Mouse (Mus musculus) neutrophil, adult 5-6 weeks (primary cell): Measurements from ENCODE around the gene Mcts1. TPM values are rescaled to one million over a fixed set of nuclear protein-coding genes. Genes with fewer than 3 reads are reported as not detected.

Experiments used
- ATAC-seq: fragments of 151-379, 151-347 bp; 2 replicates; pipeline ENCODE4 v1.8.0; 2017; ENCODE audit warnings: mild to moderate bottlenecking, moderate TSS enrichment; ENCODE audit not compliant: insufficient number of reproducible peaks, poor library complexity, low FRiP score, severe bottlenecking; ENCODE audit errors: extremely low read depth
- total RNA-seq: library from RNA; stranded (forward); fragments of 200-1000 nt; gene quantifications from 2 replicates; pipeline ENCODE4 v1.2.3, GENCODE M21; 2017

Mcts1 gene
- 41.3 and 43.0 TPM in 2 replicates for total RNA-seq

- ATAC-seq: peak; percentile 99
Observed at GRCm38 (mm10) chrX:38600177-38600994, at the start of gene Mcts1. TSS of gene Mcts1 (plus strand) at chrX:38600578.

DNA sequence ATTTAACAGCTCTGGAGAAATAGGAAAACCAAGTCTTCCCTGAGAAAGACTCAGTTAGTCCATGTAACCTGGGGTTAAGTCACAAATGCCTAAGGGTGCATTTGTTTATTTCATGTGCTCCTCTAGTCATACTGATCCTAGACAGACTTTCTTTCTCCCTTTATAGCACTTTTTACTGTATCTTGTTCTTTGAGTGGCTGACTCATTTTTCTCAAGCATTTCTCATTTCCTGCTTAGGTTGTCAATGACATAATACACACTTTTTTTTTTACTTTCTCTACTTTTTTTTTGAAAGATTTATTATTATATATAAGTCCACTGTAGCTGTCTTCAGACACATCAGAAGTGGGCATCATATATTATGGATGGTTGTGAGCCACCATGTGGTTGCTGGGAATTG is 47.1 kb upstream of the Mcts1 start:
- ATAC-seq: no peak

GRCm38 (mm10) chrX:38563941-38564541 is 36.3 kb upstream of the Mcts1 start:
- ATAC-seq: no peak

GRCm38 (mm10) chrX:38564542-38565175 is 35.7 kb upstream of the Mcts1 start:
- ATAC-seq: peak; percentile 95

DNA sequence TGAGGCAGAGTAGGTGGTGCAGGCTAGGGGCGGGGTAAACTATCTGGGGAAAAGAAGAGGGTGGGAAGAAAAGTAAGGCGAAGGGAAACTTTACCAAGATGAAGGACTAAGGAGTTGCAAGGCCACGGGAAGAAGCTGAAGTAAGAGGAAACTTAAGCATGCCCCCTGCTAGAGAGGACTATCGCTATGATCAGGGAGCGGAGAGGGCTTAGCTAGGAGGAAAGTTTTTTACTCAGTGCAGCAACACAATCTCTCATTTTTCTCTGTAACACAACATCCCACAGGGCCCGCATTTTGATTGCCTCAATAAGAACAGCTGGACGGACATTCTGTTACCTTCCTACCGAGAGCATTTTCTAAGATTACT is 35.2 kb upstream of the Mcts1 start:
- no peak for ATAC-seq

- ATAC-seq: no peak
Observed at GRCm38 (mm10) chrX:38566521-38567205, 33.7 kb upstream of the Mcts1 start.

GRCm38 (mm10) chrX:38576078-38576477 is 24.3 kb upstream of the Mcts1 start, which contains the start of gene Cul4b:
TSS of gene Cul4b (minus strand) at chrX:38576196.
- ATAC-seq: no peak

DNA sequence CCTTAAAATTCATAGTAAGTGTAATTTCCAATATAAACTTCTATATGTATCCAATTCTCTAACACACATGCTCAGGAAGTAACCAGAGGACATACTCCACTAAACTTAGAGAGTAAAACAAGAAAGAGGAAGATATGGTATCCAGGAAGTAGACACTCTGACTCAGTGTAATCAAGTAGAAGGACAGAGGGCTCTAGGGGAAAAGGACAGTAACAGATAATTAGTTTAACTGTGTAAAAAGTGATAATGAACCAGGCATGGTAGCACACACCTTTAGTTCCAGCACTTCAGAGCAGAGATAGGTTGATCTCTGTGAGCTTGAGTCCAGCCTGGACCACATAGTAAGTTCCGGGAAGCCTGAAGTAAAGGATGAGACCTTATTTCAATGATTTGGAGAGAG is 19.2 kb upstream of the Mcts1 start:
- ATAC-seq: no peak

GRCm38 (mm10) chrX:38583261-38583660 is 17.1 kb upstream of the Mcts1 start:
- no peak for ATAC-seq

DNA sequence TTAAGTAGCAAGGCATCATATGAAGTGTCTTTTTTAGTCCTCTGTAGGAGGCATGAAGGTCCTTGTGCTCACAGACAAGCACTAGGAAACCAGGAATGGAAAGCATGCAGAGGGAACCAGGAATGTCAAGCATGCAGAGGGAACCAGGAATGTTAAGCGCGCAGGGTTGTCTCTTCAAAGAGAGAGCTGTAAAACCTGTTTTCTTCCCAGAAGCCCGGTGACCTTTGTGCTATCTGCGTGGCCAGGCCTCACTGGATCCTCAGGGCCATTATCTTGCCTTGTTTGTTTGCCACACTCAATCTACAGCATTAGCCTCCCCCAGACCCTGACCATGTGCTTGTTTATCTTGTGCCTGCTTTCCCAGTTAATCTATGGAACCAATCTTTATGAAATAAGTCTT is 10.6 kb upstream of the Mcts1 start:
- ATAC-seq: no peak

- ATAC-seq: no peak
Observed at GRCm38 (mm10) chrX:38591749-38592148, 8.6 kb upstream of the Mcts1 start.

- ATAC-seq: no peak
Observed at GRCm38 (mm10) chrX:38593180-38593889, 7.0 kb upstream of the Mcts1 start.

GRCm38 (mm10) chrX:38600995-38601369 is 604 bp downstream of the Mcts1 start:
- peak; percentile 38; the same call in 1 of the 2 replicates for ATAC-seq

DNA sequence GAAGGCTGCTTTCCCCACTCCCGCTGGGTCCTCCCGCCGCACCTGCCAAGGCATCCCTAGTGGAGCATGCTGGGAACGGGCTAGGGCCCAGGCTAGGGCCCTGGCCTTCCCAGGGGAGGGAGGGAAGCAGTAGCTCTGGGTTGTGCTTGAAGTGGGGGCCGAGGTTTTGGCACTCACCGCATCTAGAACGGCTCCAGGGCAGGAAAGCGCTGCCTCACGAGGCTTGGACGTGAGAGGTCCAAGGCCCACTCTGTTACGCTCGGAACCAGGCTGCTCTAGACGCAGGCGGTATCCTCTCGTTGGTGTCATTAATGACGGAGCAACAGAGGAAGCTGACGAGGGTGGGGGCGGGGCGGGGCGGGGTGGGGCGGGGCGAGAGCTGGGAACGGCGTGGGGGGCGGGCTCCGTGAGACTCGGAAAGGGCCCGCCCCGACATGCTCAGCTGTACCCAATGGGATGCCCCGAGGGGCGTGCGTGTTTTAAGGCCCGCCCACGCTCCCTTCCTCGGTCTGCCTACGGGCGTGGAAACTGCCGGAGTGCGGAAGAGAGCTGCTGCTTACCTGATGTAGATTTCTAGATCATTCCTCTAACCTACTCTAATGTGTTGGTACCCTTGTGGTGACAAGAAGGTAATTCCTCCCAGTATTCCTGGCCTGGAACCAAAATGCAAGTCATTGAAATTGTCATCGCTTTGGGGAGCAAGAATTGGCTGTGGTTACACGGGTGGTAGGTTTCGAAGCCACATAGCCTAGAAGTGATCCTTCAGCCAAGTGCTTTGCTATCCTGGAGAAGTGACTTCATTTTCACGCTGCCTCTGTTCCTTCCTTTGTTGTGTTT is 34.6 kb downstream of the Mcts1 start, which contains the start of gene C1galt1c1:
Gene C1galt1c1, minus strand, starts transcription at position 287 of the 837 bp plus-strand sequence.
- ATAC-seq: peak; percentile 99

- no peak for ATAC-seq
Observed at GRCm38 (mm10) chrX:38635638-38635931, 35.2 kb downstream of the Mcts1 start.

GRCm38 (mm10) chrX:38641435-38641834 is 41.1 kb downstream of the Mcts1 start:
- no peak for ATAC-seq

- ATAC-seq: no peak
Observed at GRCm38 (mm10) chrX:38642183-38642582, 41.8 kb downstream of the Mcts1 start.

- no peak for ATAC-seq
Observed at GRCm38 (mm10) chrX:38650404-38651039, 50.1 kb downstream of the Mcts1 start.
